Mouse (Mus musculus) macrophage (primary cell): ENCODE measurements around the gene Atp2c1. TPM values are rescaled to one million over a fixed set of nuclear protein-coding genes. Genes with fewer than 3 reads are reported as not detected.

Experiments
- H3K27ac ChIP-seq: fragments of 350-480 bp; formaldehyde crosslinking; 2 replicates; pipeline ENCODE4 v1.9.0; 2021
- H3K36me3 ChIP-seq: fragments of 350-480 bp; formaldehyde crosslinking; 2 replicates; pipeline ENCODE4 v1.9.0; 2021; ENCODE audit errors: inconsistent target
- H3K4me3 ChIP-seq: fragments of 350-480 bp; formaldehyde crosslinking; 2 replicates; pipeline ENCODE4 v1.9.0; 2021; ENCODE audit errors: inconsistent target
- H3K79me2 ChIP-seq: fragments of 350-480 bp; formaldehyde crosslinking; 2 replicates; pipeline ENCODE4 v1.9.0; 2021; ENCODE audit errors: inconsistent target
- WGBS: methylation state at CpG from one replicate; pipeline ENCODE4 v1.1.7; 2026; ENCODE audit warnings: inconsistent platforms; ENCODE audit not compliant: missing documents; 5-methylcytosine and 5-hydroxymethylcytosine counted together
- polyA plus RNA-seq: library from polyadenylated mRNA; stranded (reverse); fragments of 250-400 nt; gene quantifications from 3 replicates; pipeline ENCODE4 v1.2.4, GENCODE M21; 2018; ENCODE audit warnings: inconsistent platforms

The Atp2c1 gene
- polyA plus RNA-seq, 1 experiment from 2014 or later: 58.6 TPM

DNA sequence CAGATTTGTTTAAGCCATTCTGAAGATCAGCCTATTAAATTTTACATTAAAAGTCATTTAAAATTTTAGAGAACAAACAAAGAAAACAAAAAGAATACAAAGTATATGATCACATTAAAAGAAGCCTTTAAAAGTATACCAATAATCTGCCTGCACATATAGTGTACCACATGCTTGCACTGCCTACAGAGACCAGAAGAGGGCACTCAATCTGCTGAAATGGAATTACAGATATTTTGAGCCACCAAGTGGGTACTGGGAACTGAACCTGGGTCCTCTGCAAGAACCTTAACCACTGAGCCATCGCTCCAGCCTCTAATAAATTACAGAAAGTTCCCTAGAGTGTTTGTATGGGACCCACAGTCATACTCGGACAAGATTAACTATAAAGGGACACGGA, 59.3 kb downstream of the Atp2c1 start:
- Histone ChIP-seq H3K4me3 (no peak overlapping the region), H3K79me2 (peaks cover 18% of the 10 kb centered on the region; the same call in 1 of the 2 replicates), H3K27ac (no peak overlapping the region), H3K36me3 (peaks cover 18% of the 10 kb centered on the region)
- WGBS: 94% methylated on average over 3 of the region's 3 CpGs

DNA sequence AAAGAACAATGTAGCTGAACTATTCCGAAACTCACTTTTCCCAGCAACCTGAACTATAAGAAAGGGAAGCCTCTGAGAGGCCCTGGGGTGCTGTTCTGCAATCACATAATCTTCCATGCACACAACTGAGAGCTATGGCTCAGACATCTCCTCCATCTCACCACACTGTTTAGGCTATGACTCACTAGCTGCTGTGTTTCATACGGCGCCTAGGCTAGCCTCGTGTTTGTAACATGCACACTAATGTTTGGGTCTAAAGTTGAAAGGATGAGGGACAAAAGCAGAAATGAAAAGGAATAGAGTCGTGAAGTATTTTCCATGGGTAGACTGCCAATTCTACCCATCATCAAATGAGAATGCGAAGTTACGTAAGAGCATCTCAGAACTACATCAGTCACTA, 65.6 kb downstream of the Atp2c1 start:
- Histone ChIP-seq H3K4me3 (no peak overlapping the region), H3K79me2 (no peaks in the 10 kb centered on the region), H3K27ac (no peak overlapping the region), H3K36me3 (peaks cover 10% of the 10 kb centered on the region; the same call in 1 of the 2 replicates)
- 80% methylated on average over 7 of the region's 7 CpGs for WGBS

DNA sequence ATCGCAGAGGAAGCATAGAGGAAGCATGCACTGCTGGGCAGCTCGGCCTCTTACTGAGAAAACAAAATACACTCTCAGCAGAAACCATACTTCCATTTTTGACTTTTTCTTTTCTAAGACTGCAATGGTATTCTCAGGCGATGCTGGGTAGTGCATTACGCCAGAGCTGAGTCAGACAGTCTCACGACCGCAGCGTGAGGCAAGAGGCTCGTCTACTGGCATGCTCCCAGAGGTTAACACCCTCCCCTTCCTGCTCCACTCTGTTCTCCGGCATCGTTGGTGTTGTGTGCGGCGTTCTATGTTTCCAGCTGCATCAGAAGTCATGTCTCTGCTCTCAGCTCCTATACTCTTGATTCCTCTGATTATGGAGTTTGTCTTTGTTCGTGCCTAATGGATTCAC, 68.1 kb downstream of the Atp2c1 start:
- no peak overlapping the region for H3K4me3 ChIP-seq
- no peaks in the 10 kb centered on the region for H3K79me2 ChIP-seq
- 50% methylated on average over 13 of the region's 13 CpGs for WGBS
- H3K27ac ChIP-seq: no peak overlapping the region
- H3K36me3 ChIP-seq: peaks cover 16% of the 10 kb centered on the region; the same call in 1 of the 2 replicates

DNA sequence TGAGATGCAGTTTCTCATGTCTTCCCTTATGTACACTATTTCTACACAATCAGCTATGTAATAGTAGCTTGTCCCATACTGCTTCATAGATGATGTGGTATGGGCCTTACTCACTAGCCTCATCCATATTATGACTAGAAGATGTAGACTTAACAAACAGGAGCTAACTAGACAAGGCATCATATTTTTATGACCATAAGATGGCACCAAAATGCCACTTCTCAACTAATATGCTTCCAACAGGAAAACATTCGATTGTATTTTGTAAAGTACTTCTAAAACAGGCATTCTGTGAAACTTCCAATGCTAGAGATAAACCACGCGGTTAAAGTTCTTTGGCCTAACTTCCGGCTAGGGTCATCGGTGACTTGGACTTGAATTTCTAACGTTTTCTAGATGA, 118.6 kb downstream of the Atp2c1 start:
- H3K36me3 ChIP-seq: peaks cover 29% of the 10 kb centered on the region

GRCm38 (mm10) chr9:105395218-105395627, 131.9 kb downstream of the Atp2c1 start, which contains the start of the genes Aste1 and Nek11:
Gene Aste1 (plus strand): TSS chr9:105395392.
Gene Nek11 (minus strand): TSS chr9:105395524.
- Histone ChIP-seq H3K27ac (peak within 1 kb of the TSS; percentile 56), H3K36me3 (no peaks in the 10 kb centered on the region), H3K79me2 (peaks cover 39% of the 10 kb centered on the region), H3K4me3 (peak within 1 kb of the TSS; percentile 73)
- 0% methylated on average over 42 of the region's 44 CpGs for WGBS

More for the DNA sequence above, 118.6 kb downstream of the Atp2c1 start:
- Histone ChIP-seq H3K79me2 (no peaks in the 10 kb centered on the region), H3K4me3 (no peak overlapping the region), H3K27ac (no peak overlapping the region)
- 97% methylated on average over 6 of the region's 6 CpGs for WGBS

GRCm38 (mm10) chr9:105394720-105395119, 132.4 kb downstream of the Atp2c1 start:
- Histone ChIP-seq H3K4me3 (peak overlapping the region; percentile 73), H3K79me2 (peaks cover 38% of the 10 kb centered on the region), H3K36me3 (no peaks in the 10 kb centered on the region), H3K27ac (no peak overlapping the region)
- 21% methylated on average over 11 of the region's 11 CpGs for WGBS

DNA sequence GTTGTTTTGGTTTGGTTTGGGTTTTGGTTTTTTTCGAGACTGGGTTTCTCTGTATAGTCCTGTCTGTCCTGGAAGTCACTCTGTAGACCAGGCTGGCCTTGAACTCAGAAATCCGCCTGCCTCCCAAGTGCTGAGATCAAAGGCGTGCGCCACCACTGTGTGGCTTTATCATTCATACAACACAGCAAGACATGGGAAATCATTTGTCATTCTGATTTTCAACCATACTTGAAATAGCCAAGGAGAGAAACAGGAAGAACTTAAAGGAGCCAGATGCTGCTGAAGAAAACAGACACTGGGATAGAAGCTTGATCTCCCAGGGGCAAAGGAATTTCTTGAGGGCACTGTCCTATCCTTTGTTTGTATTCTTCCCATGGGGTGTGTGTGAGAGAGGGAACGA, 136.5 kb downstream of the Atp2c1 start:
- Histone ChIP-seq H3K79me2 (no peaks in the 10 kb centered on the region), H3K27ac (no peak overlapping the region), H3K4me3 (no peak overlapping the region), H3K36me3 (no peaks in the 10 kb centered on the region)
- 72% methylated on average over 4 of the region's 5 CpGs for WGBS

DNA sequence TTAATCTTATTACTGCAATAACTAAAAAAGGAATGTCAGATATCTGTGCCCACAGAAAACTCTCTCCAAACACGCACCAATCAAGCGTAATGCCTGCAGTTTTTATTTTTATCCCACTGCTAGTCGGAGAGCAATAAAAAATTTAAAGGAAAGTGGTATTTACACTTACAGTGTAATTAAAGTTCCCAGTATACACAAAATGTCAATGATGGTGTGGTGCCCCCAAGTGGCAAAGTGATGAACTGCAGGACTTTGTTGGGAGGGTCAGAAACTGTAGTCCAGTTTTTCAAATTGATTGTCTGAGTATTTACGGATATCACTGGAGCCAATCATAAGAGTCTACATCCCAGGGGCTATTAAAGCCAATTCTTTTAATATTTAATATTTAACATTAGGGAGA, 137.8 kb downstream of the Atp2c1 start:
- no peaks in the 10 kb centered on the region for H3K79me2 ChIP-seq
- H3K4me3 ChIP-seq: no peak overlapping the region
- whole genome bisulfite sequencing: 10% methylated on average over 4 of the region's 4 CpGs
- H3K27ac ChIP-seq: no peak overlapping the region
- H3K36me3 ChIP-seq: no peaks in the 10 kb centered on the region

GRCm38 (mm10) chr9:105387403-105387802, 139.7 kb downstream of the Atp2c1 start:
- H3K36me3 ChIP-seq: no peaks in the 10 kb centered on the region
- no peak overlapping the region for H3K4me3 ChIP-seq
- H3K79me2 ChIP-seq: no peaks in the 10 kb centered on the region
- no peak overlapping the region for H3K27ac ChIP-seq
- 81% methylated on average over 5 of the region's 5 CpGs for WGBS

- no peak overlapping the region for H3K27ac ChIP-seq
- no peak overlapping the region for H3K4me3 ChIP-seq
- H3K79me2 ChIP-seq: no peaks in the 10 kb centered on the region
- 87% methylated on average over 8 of the region's 8 CpGs for WGBS
- H3K36me3 ChIP-seq: no peaks in the 10 kb centered on the region
Observed at GRCm38 (mm10) chr9:105379533-105380145, 147.5 kb downstream of the Atp2c1 start.

- Histone ChIP-seq H3K27ac (no peak overlapping the region), H3K4me3 (no peak overlapping the region), H3K36me3 (no peaks in the 10 kb centered on the region), H3K79me2 (no peaks in the 10 kb centered on the region)
- 72% methylated on average over 3 of the region's 3 CpGs for WGBS
Observed at GRCm38 (mm10) chr9:105377622-105378021, 149.5 kb downstream of the Atp2c1 start.

- 84% methylated on average over 7 of the region's 7 CpGs for WGBS
- Histone ChIP-seq H3K36me3 (no peaks in the 10 kb centered on the region), H3K79me2 (no peaks in the 10 kb centered on the region), H3K4me3 (no peak overlapping the region), H3K27ac (no peak overlapping the region)
Observed at GRCm38 (mm10) chr9:105376954-105377530, 150.1 kb downstream of the Atp2c1 start.

DNA sequence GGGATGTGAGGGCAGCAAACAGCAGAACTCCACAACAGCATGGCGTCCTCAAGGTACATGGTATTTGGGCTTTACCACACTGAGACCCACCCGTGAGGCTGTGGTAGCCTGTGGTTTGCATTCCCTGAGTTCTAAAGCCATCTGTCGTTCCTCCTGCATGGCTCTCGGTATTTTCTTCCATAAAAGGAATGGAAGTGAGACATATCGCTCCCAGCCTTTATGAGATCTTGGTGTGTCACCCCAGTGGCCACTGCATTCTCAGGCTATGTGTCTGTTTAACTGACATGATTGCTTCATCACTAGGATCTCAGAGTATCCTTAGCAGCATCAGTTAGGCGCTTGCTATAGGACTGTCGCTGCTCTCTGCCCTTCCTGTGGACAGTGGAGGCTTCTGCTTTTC, 150.7 kb downstream of the Atp2c1 start:
- Histone ChIP-seq H3K36me3 (no peaks in the 10 kb centered on the region), H3K4me3 (no peak overlapping the region), H3K79me2 (no peaks in the 10 kb centered on the region), H3K27ac (no peak overlapping the region)
- WGBS: 74% methylated on average over 7 of the region's 7 CpGs

GRCm38 (mm10) chr9:105374361-105374760, 152.8 kb downstream of the Atp2c1 start:
- no peaks in the 10 kb centered on the region for H3K36me3 ChIP-seq
- H3K79me2 ChIP-seq: no peaks in the 10 kb centered on the region
- H3K27ac ChIP-seq: no peak overlapping the region
- 65% methylated on average over 5 of the region's 5 CpGs for WGBS
- no peak overlapping the region for H3K4me3 ChIP-seq

DNA sequence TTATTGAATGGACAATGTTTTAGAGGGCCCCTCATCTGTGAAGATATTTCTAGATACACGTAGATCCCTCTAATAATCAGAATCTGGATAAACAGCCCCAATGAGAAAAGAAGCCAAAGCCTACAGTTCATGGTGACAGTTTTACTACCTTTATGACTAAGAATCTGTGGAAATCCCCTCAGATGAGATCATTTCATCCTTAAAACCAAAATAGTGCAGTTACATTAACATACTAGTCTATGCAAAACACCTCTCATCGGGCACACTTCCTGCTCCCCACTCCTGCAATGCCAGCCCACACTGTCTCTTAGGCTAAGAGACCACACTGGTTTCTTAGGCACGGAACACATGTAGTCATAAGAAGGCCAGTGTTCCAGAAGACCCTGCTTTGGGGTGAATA, 158.5 kb downstream of the Atp2c1 start:
- no peaks in the 10 kb centered on the region for H3K36me3 ChIP-seq

More for the DNA sequence above, 158.5 kb downstream of the Atp2c1 start:
- Histone ChIP-seq H3K79me2 (no peaks in the 10 kb centered on the region), H3K4me3 (no peak overlapping the region), H3K27ac (no peak overlapping the region)
- 85% methylated on average over 3 of the region's 3 CpGs for WGBS
